Mouse (Mus musculus) myocyte (in vitro differentiated cells): ENCODE results near the gene Gm45713. TPM values are rescaled to one million over a fixed set of nuclear protein-coding genes. Genes with fewer than 3 reads are reported as not detected.

Experiments
- H3K27me3 ChIP-seq: one replicate; pipeline ENCODE4 v1.6.1; 2011; ENCODE audit not compliant: control insufficient read depth, insufficient read depth, insufficient read length
- H3K36me3 ChIP-seq: one replicate; pipeline ENCODE4 v1.6.1; 2011; ENCODE audit not compliant: control insufficient read depth, insufficient read depth
- H3K4me2 ChIP-seq: one replicate; pipeline ENCODE4 v1.6.1; 2011; ENCODE audit warnings: low read depth, control low read depth
- H3K4me3 ChIP-seq: one replicate; pipeline ENCODE4 v1.5.1; 2011; ENCODE audit warnings: mild to moderate bottlenecking, control low read depth, moderate library complexity
- H3K79me2 ChIP-seq: one replicate; pipeline ENCODE4 v1.6.1; 2011; ENCODE audit not compliant: control insufficient read depth, insufficient read depth
- H3ac ChIP-seq: one replicate; pipeline ENCODE4 v1.6.1; 2011; ENCODE audit not compliant: control insufficient read depth, insufficient read length
- CEBPB ChIP-seq: IDR thresholded peaks from 2 replicates; pipeline ENCODE4 v1.6.1; 2011; ENCODE audit warnings: mild to moderate bottlenecking, moderate library complexity; ENCODE audit not compliant: poor library complexity, insufficient read depth, severe bottlenecking
- E2F4 ChIP-seq: IDR thresholded peaks from one replicate; pipeline ENCODE4 v1.6.1; 2011; ENCODE audit warnings: mild to moderate bottlenecking, control low read depth, moderate library complexity; ENCODE audit not compliant: insufficient read depth
- MAX ChIP-seq: IDR thresholded peaks from one replicate; pipeline ENCODE4 v1.6.1; 2011; ENCODE audit warnings: low read depth, mild to moderate bottlenecking, control low read depth
- MYOD1 ChIP-seq, 3 experiments: IDR thresholded peaks; one replicate each; pipeline ENCODE4 v1.6.1; 2011; ENCODE audit warnings: control low read depth in 2 of 3, low read depth in 2 of 3, mild to moderate bottlenecking in 2 of 3, moderate library complexity in 1 of 3; ENCODE audit not compliant: insufficient read length in 2 of 3, control insufficient read depth in 1 of 3
- MYOG ChIP-seq, 3 experiments: IDR thresholded peaks; one replicate each; pipeline ENCODE4 v1.6.1; 2011; ENCODE audit warnings: control low read depth in 2 of 3, low read depth in 2 of 3, mild to moderate bottlenecking in 2 of 3; ENCODE audit not compliant: insufficient read length in 2 of 3, control insufficient read depth in 1 of 3, insufficient read depth in 1 of 3
- POLR2A ChIP-seq: IDR thresholded peaks from one replicate; pipeline ENCODE4 v1.6.1; 2011; ENCODE audit warnings: low read depth, mild to moderate bottlenecking, control low read depth, moderate library complexity; ENCODE audit not compliant: insufficient read length
- POLR2AphosphoS2 ChIP-seq: IDR thresholded peaks from one replicate; pipeline ENCODE4 v1.6.1; 2011; ENCODE audit warnings: low read depth, control low read depth; ENCODE audit not compliant: insufficient read length
- REST ChIP-seq: IDR thresholded peaks from one replicate; pipeline ENCODE4 v1.6.1; 2011; ENCODE audit warnings: mild to moderate bottlenecking, control low read depth, moderate library complexity; ENCODE audit not compliant: insufficient read depth, insufficient read length
- SRF ChIP-seq: IDR thresholded peaks from one replicate; pipeline ENCODE4 v1.6.1; 2011; ENCODE audit warnings: low read depth; ENCODE audit not compliant: control insufficient read depth, insufficient read length
- TCF12 ChIP-seq: IDR thresholded peaks from one replicate; pipeline ENCODE4 v1.6.1; 2011; ENCODE audit warnings: mild to moderate bottlenecking, control low read depth; ENCODE audit not compliant: poor library complexity, insufficient read depth, severe bottlenecking
- TCF3 ChIP-seq: IDR thresholded peaks from one replicate; pipeline ENCODE4 v1.6.1; 2011; ENCODE audit warnings: low read depth, control low read depth; ENCODE audit not compliant: insufficient read length
- USF1 ChIP-seq: IDR thresholded peaks from one replicate; pipeline ENCODE4 v1.6.1; 2011; ENCODE audit warnings: low read depth, mild to moderate bottlenecking, control low read depth, moderate library complexity
- polyA plus RNA-seq: library from polyadenylated mRNA; unstranded; fragments of >200 nt; fragmentation: generic; extraction: Trizol; gene quantifications from one replicate; pipeline ENCODE4 v1.2.1, GENCODE M21; 2012; ENCODE audit warnings: missing spikeins

Gm45713 gene
- polyA plus RNA-seq, 1 experiment, result 3.6 TPM

DNA sequence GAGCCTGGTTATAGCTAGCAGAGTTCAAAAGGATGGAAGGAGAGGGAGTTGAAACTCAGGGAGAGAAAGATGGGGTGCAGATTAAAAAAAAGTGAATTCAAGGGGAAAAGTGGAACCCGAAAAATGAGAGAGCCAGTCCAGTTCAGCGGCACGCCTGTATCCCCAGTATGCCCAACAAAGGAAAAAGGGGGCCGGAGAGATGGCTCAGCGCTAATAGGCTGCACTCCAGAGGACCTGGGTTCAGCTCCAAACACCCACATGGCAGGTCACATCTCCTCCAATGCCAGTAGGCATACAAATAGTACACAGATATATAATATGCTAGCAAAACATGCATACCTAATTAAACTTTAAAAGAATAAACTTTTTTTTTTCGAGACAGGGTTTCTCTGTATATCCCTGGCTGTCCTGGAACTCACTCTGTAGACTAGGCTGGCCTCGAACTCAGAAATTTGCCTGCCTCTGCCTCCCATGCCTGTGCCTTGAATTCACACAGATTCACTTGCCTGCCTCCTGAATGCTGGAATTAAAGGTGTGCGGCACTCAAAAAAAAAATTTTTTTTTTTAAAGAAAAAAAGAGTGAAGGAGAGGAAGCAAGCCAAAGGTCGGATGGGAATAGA is 27.1 kb upstream of the Gm45713 start:
- no peaks in the 10 kb centered on the region for H3K79me2 ChIP-seq
- H3K27me3 ChIP-seq, result peaks cover 46% of the 10 kb centered on the region
- no peak overlapping the region for H3ac ChIP-seq
- no peak for TF ChIP-seq MYOD1 (IDR thresholded peaks at IDR 0.05; ENCODE audit: control insufficient read depth in 1 of 3, insufficient read length in 2 of 3, low read depth in 2 of 3)
- TF ChIP-seq SRF, result no peak
- TF ChIP-seq TCF12, result no peak
- TF ChIP-seq TCF3, result no peak
- TF ChIP-seq REST, result no peak
- no peak overlapping the region for H3K4me2 ChIP-seq
- no peaks in the 10 kb centered on the region for H3K36me3 ChIP-seq
- no peak overlapping the region for H3K4me3 ChIP-seq

DNA sequence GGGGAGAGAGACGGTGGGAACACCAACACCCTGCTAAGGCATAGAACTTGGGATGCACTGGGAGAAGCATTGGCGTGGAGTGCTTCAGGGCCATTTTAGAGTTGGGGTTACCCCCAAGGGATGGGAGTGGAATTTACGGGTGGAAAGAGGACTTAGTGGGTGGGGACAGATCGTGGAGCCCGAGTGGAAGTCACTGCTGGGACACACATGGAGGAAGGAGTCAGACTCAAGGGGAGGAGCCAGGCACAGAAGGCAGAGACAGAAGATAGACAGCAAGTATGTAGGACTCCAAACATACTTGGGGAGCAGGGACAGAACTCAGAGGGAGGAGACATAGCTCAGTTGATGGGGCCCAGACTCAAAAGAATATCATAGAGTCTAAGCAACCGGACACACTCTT is 26.5 kb upstream of the Gm45713 start:
- Histone ChIP-seq H3K36me3 (no peaks in the 10 kb centered on the region), H3K4me2 (peak overlapping the region; percentile 70), H3K79me2 (no peaks in the 10 kb centered on the region), H3ac (no peak overlapping the region), H3K4me3 (no peak overlapping the region), H3K27me3 (peaks cover 40% of the 10 kb centered on the region)
- TF ChIP-seq SRF (no peak), POLR2AphosphoS2 (no peak), MYOG (IDR thresholded peaks at IDR 0.05; ENCODE audit: control insufficient read depth in 1 of 3, insufficient read depth in 1 of 3, insufficient read length in 2 of 3, low read depth in 2 of 3) (no peak), POLR2A (no peak), TCF12 (no peak), REST (no peak), CEBPB (no peak)

DNA sequence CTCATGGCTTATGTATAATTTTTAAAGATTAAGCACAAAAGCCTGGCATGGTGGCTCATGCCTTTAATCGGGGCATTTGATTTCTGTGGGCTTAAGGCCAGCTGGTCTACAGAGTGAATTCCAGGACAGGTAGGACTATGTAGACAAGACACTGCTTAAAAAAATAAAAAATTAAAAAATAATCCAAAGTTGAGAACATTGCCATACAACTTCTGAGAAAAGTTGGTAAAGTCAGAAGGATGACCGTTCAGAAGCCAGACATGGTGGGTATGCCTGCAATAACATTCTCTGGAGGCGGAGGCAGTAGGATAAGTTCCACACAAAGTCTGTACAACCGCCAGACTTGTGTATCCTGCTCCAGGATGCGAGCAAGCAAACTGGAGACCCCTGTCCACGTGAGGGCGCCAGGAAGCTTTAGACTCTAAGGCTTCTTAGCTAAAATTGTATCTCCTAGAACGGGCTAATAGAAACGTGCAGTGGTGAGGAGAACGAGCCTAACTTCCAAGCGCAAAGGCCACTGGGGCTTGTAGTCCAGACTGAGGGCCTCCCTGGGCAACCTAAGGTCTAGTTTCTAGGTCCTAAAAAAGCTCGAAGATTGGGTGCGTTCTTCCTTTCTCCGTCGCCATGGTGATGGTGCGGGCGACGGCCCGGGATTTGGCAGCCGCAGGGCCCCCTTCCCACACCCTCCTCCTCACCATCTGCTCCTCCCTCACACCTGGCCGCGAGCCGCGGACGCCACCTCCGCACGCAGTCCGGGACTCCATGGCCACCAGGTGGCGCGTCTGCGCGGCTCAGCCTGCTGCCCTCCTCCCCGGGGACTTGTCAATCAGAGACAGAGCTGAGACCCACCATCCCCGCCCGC is 25.8 kb upstream of the Gm45713 start:
- Histone ChIP-seq H3K4me2 (peak overlapping the region; percentile 70), H3K27me3 (peaks cover 33% of the 10 kb centered on the region), H3K36me3 (no peaks in the 10 kb centered on the region), H3K4me3 (no peak overlapping the region), H3ac (no peak overlapping the region), H3K79me2 (no peaks in the 10 kb centered on the region)
- TF ChIP-seq TCF12, result no peak
- peak in 2 of 3 experiments; percentile 46 to 75 for TF ChIP-seq MYOD1 (IDR thresholded peaks at IDR 0.05; ENCODE audit: control insufficient read depth in 1 of 3, insufficient read length in 2 of 3, low read depth in 2 of 3)
- no peak for TF ChIP-seq USF1
- no peak for TF ChIP-seq TCF3
- no peak for TF ChIP-seq SRF
- peak in 2 of 3 experiments; percentile 62 to 68 for TF ChIP-seq MYOG (IDR thresholded peaks at IDR 0.05; ENCODE audit: control insufficient read depth in 1 of 3, insufficient read depth in 1 of 3, insufficient read length in 2 of 3, low read depth in 2 of 3)

DNA sequence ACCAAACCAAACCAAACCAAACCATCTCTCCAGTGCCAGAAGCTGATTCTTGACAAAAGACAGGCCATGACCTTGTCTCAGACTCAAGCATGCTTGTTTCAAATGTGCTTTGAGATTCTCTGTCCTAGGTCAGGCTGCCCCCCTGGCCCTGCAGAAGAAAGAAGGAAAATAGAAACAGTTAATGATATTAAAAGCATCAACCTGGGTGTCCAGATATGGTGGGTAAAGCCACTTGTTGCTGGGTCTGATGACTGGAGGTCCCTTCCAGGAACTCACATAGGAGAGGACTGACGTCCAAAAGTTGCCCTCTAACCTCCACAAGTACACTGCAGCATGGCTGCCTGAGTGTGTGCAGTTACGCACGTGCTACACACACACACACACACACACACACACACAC is 24.8 kb upstream of the Gm45713 start:
- Histone ChIP-seq H3K79me2 (no peaks in the 10 kb centered on the region), H3K27me3 (peaks cover 25% of the 10 kb centered on the region), H3K4me3 (no peak overlapping the region), H3ac (no peak overlapping the region), H3K4me2 (no peak overlapping the region), H3K36me3 (no peaks in the 10 kb centered on the region)
- TF ChIP-seq TCF12 (no peak), REST (no peak), POLR2A (no peak), POLR2AphosphoS2 (no peak), SRF (no peak), MAX (no peak), CEBPB (no peak), E2F4 (no peak), USF1 (no peak), MYOG (IDR thresholded peaks at IDR 0.05; ENCODE audit: control insufficient read depth in 1 of 3, insufficient read depth in 1 of 3, insufficient read length in 2 of 3, low read depth in 2 of 3) (no peak), MYOD1 (IDR thresholded peaks at IDR 0.05; ENCODE audit: control insufficient read depth in 1 of 3, insufficient read length in 2 of 3, low read depth in 2 of 3) (no peak), TCF3 (no peak)

DNA sequence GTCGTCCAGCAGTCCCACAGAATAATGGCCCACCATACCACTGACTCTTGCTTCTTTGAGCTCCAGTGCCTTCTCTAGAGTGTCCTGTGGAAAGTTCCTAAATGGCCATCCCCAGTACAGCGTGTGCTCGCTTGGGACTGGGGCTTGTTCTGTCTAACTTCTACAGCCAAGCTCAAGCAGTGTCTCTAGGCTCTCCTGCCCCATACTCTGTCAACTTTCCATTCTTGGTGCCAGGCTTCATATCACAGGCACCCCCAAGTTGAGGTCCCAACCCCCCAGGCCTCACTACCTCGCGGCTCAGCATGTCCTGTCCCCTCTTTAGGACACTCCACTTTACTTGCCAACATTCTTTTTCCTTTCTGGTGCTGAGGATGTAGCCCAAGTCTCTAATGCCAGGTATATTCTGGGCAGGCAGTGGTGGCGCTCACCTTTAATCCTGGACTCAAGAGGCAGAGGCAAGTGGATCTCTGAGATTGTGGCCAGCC is 24.3 kb upstream of the Gm45713 start:
- no peaks in the 10 kb centered on the region for H3K36me3 ChIP-seq
- peaks cover 20% of the 10 kb centered on the region for H3K27me3 ChIP-seq
- no peaks in the 10 kb centered on the region for H3K79me2 ChIP-seq
- H3ac ChIP-seq, result no peak overlapping the region
- no peak overlapping the region for H3K4me3 ChIP-seq
- no peak overlapping the region for H3K4me2 ChIP-seq
- TF ChIP-seq SRF (no peak), REST (no peak), TCF12 (no peak), MYOG (IDR thresholded peaks at IDR 0.05; ENCODE audit: control insufficient read depth in 1 of 3, insufficient read depth in 1 of 3, insufficient read length in 2 of 3, low read depth in 2 of 3) (no peak), MYOD1 (IDR thresholded peaks at IDR 0.05; ENCODE audit: control insufficient read depth in 1 of 3, insufficient read length in 2 of 3, low read depth in 2 of 3) (no peak), POLR2A (no peak)
